ENCODE assay signal across 8 mouse cellular contexts in genomic region chr1:179142177-179142576, GRCm38 (mm10).
DNase-seq lines count a peak whose midpoint lies in the region; ATAC-seq and TF ChIP-seq lines count a peak whose summit lies in the region.

No protein-coding gene starts in this region.

- no peak overlapping the region for H3K4me2 ChIP-seq in CH12.LX (ENCODE audit: insufficient read depth, low read depth, poor library complexity, severe bottlenecking)
- H3K4me2 ChIP-seq in forebrain, embryonic 11.5 days (ENCODE audit: low read depth, low read length, severe bottlenecking): no peak overlapping the region
- no peak overlapping the region for H3K4me2 ChIP-seq in intestine, embryonic 16.5 days (ENCODE audit: low read depth, low read length)
- no peak overlapping the region for H3K4me2 ChIP-seq in liver, embryonic 13.5 days

- no peak overlapping the region for H3K4me3 ChIP-seq in CH12.LX (replicated peaks in 1 of 3; ENCODE audit: low read depth in 2 of 3, low read length in 2 of 3, poor library complexity in 1 of 3)
- H3K4me3 ChIP-seq in forebrain, embryonic 11.5 days (ENCODE audit: low read depth, low read length): no peak overlapping the region
- no peak overlapping the region for H3K4me3 ChIP-seq in intestine, embryonic 16.5 days (ENCODE audit: low read length)
- no peak overlapping the region for H3K4me3 ChIP-seq in liver, embryonic 13.5 days (replicated peaks)

- H3K79me2 ChIP-seq in CH12.LX (replicated peaks; ENCODE audit: control insufficient read depth, extremely low read depth, insufficient read depth, poor library complexity, severe bottlenecking): no peaks in the 10 kb centered on the region

- TF ChIP-seq POLR2A in CH12.LX (IDR thresholded peaks at IDR 0.05; ENCODE audit: low read depth, low read length): no peak

- in situ Hi-C loops in CH12.LX (cut with MboI; ENCODE audit: low pct_ligation_motif_present, low pct_unique_long_range_greater_than_20kb, low sequenced_read_pairs): loop anchor here (10.0 kb wide), 1 partner anchor 617 kb away; the partner anchor contains the start of gene Kif26b

- no peak overlapping the region for H3K27ac ChIP-seq in CH12.LX (ENCODE audit: insufficient read depth, low read depth)
- no peak overlapping the region for H3K27ac ChIP-seq in forebrain, embryonic 11.5 days (ENCODE audit: low read depth, low read length)
- no peak overlapping the region for H3K27ac ChIP-seq in intestine, embryonic 16.5 days (ENCODE audit: low read length)
- H3K27ac ChIP-seq in liver, embryonic 13.5 days: no peak overlapping the region

- TF ChIP-seq RAD21 in CH12.LX (IDR thresholded peaks at IDR 0.05; ENCODE audit: low read depth, low read length): peak; percentile 81

- 52% methylated on average over 3 of the region's 3 CpGs for WGBS in forebrain, embryonic 11.5 days
- WGBS in intestine, embryonic 16.5 days: 35% methylated on average over 3 of the region's 3 CpGs
- 20% methylated on average over 3 of the region's 3 CpGs for WGBS in liver, embryonic 13.5 days (ENCODE audit: insufficient replicate concordance)

- peak; percentile 52 to 72 for TF ChIP-seq CTCF in CH12.LX (conservative IDR thresholded peaks at IDR 0.05 in 1 of 2, IDR thresholded peaks at IDR 0.05 in 1 of 2; ENCODE audit: low read depth in 2 of 2, low read length in 2 of 2)

- no peaks in the 10 kb centered on the region for H3K36me3 ChIP-seq in CH12.LX (replicated peaks in 1 of 2; ENCODE audit: control insufficient read depth in 1 of 2, insufficient read depth in 1 of 2, low read length in 1 of 2)
- no peaks in the 10 kb centered on the region for H3K36me3 ChIP-seq in forebrain, embryonic 11.5 days (ENCODE audit: control insufficient read depth, insufficient read depth, low read length)
- H3K36me3 ChIP-seq in intestine, embryonic 16.5 days (ENCODE audit: control insufficient read depth, insufficient read depth, low read length): no peaks in the 10 kb centered on the region
- no peaks in the 10 kb centered on the region for H3K36me3 ChIP-seq in liver, embryonic 13.5 days

- no peaks in the 10 kb centered on the region for H3K9me3 ChIP-seq in CH12.LX (replicated peaks; ENCODE audit: low read length)
- H3K9me3 ChIP-seq in forebrain, embryonic 11.5 days (ENCODE audit: control insufficient read depth, low read length): no peaks in the 10 kb centered on the region
- no peaks in the 10 kb centered on the region for H3K9me3 ChIP-seq in intestine, embryonic 16.5 days (ENCODE audit: control insufficient read depth, low read length)
- H3K9me3 ChIP-seq in liver, embryonic 13.5 days (replicated peaks): no peaks in the 10 kb centered on the region

- H3K27me3 ChIP-seq in CH12.LX (replicated peaks): no peaks in the 10 kb centered on the region
- H3K27me3 ChIP-seq in forebrain, embryonic 11.5 days (ENCODE audit: control insufficient read depth, insufficient read depth, low read length): no peaks in the 10 kb centered on the region
- H3K27me3 ChIP-seq in intestine, embryonic 16.5 days (replicated peaks; ENCODE audit: control insufficient read depth, insufficient read depth, low read length): no peaks in the 10 kb centered on the region
- H3K27me3 ChIP-seq in liver, embryonic 13.5 days: no peaks in the 10 kb centered on the region

- peak; percentile 72; the same call in 1 of the 2 replicates for ATAC-seq in frontal cortex, adult (ENCODE audit: low TSS enrichment)
- ATAC-seq in forebrain, embryonic 11.5 days (replicated peaks; ENCODE audit: low FRiP score): peak; percentile 66
- peak; percentile 59; the same call in 1 of the 2 replicates for ATAC-seq in intestine, embryonic 16.5 days
- ATAC-seq in liver, embryonic 13.5 days (ENCODE audit: low read depth): 0 out of 2 replicates have a peak, but pooled peaks have one; percentile 34

- TF ChIP-seq EP300 in CH12.LX (IDR thresholded peaks at IDR 0.05; ENCODE audit: low read length): no peak

- H3K4me1 ChIP-seq in CH12.LX (ENCODE audit: control insufficient read depth in 1 of 2, insufficient read depth in 2 of 2): peaks cover 0 to 9% of the 10 kb centered on the region in 2 experiments; a peak in 3 of 4 replicates
- H3K4me1 ChIP-seq in forebrain, embryonic 11.5 days (replicated peaks; ENCODE audit: control insufficient read depth, insufficient read depth, low read length): no peaks in the 10 kb centered on the region
- H3K4me1 ChIP-seq in intestine, embryonic 16.5 days (ENCODE audit: control insufficient read depth, insufficient read depth, low read length): no peaks in the 10 kb centered on the region
- H3K4me1 ChIP-seq in liver, embryonic 13.5 days (replicated peaks): no peaks in the 10 kb centered on the region

- dilution Hi-C loops in CH12.LX (cut with MboI; ENCODE audit: extremely low pct_ligation_motif_present, extremely low pct_unique_long_range_greater_than_20kb, low sequenced_read_pairs): no loop called here

- no peak overlapping the region for H3K9ac ChIP-seq in CH12.LX (ENCODE audit: insufficient read depth, low read depth)
- no peak overlapping the region for H3K9ac ChIP-seq in forebrain, embryonic 11.5 days (ENCODE audit: low read length)
- H3K9ac ChIP-seq in intestine, embryonic 16.5 days (ENCODE audit: low read depth, low read length): no peak overlapping the region
- no peak overlapping the region for H3K9ac ChIP-seq in liver, embryonic 13.5 days

- DNase-seq in frontal cortex, postnatal 14 days (ENCODE audit: low spot score in 2 of 2): no peak
- DNase-seq in CH12.LX (ENCODE audit: extremely low read depth): peak; percentile 50
- DNase-seq in c-Kit-positive CD71-positive TER-119-negative erythroid progenitor cells, embryonic 14.5 days (ENCODE audit: low read depth): peak; percentile 43
- peak; percentile 68 for DNase-seq in forebrain, embryonic 11.5 days (ENCODE audit: low spot score)
- peak; percentile 8 for DNase-seq in liver, embryonic 13.5 days
- peak; percentile 77 for DNase-seq in retina, postnatal 1 day

TF ChIP-seq in CH12.LX, 34 proteins besides CTCF, POLR2A, EP300 and RAD21:
- TF ChIP-seq SMC3 (IDR thresholded peaks at IDR 0.05; ENCODE audit: low read depth, low read length) (peak; percentile 60), ZNF384 (IDR thresholded peaks at IDR 0.05; ENCODE audit: low read depth, low read length) (no peak)
TF ChIP-seq in CH12.LX: peak in this region for 1.

Comparison
In these comparisons a context has a peak if more than half of its experiments do, and no peak if none do; other contexts are left out.
1. DNase-seq: peak in CH12.LX (single experiment), c-Kit-positive CD71-positive TER-119-negative erythroid progenitor cells, embryonic 14.5 days (single experiment), forebrain, embryonic 11.5 days (single experiment), liver, embryonic 13.5 days (single experiment) and retina, postnatal 1 day (single experiment); none in frontal cortex, postnatal 14 days (0 of 2).
2. Peak in every context shown above with its lines, with median percentiles within 50 percentile points of each other: ATAC-seq.